Mouse (Mus musculus): ENCODE measurements around the gene Rabl3. TPM values are rescaled to one million over a fixed set of nuclear protein-coding genes. Genes with fewer than 3 reads are reported as not detected.
A peak's percentile ranks its signal among the peaks of the same experiment; 100 is the strongest.

The Rabl3 gene
- polyA plus RNA-seq, 1 experiment from 2014 or later = 14.9 TPM

- H3K27ac ChIP-seq (ENCODE audit: low read depth) = peak overlapping the region; percentile 94
- peak overlapping the region; percentile 62 for H3K9ac ChIP-seq (replicated peaks)
- H3K4me3 ChIP-seq (ENCODE audit: low read depth, low read length) = peak overlapping the region; percentile 47
- H3K4me1 ChIP-seq (ENCODE audit: insufficient read depth) = peaks cover 3% of the 10 kb centered on the region
- no peaks in the 10 kb centered on the region for H3K27me3 ChIP-seq (ENCODE audit: insufficient read depth, low read length)
- TF ChIP-seq EP300 (IDR thresholded peaks at IDR 0.05; ENCODE audit: low read depth) (no peak), CTCF (IDR thresholded peaks at IDR 0.05; ENCODE audit: low read depth) (no peak)
- H3K9me3 ChIP-seq (ENCODE audit: low read length) = no peaks in the 10 kb centered on the region
- 49% methylated on average over 3 of the region's 3 CpGs for WGBS (ENCODE audit: insufficient replicate concordance)
- H3K36me3 ChIP-seq (replicated peaks; ENCODE audit: insufficient read depth, low read length) = no peaks in the 10 kb centered on the region; the same call in 1 of the 2 replicates
- H3K4me2 ChIP-seq (ENCODE audit: low read depth, low read length) = peak overlapping the region; percentile 66
- DNase-seq (no peak), ATAC-seq (no peak)
These were observed 42.2 kb downstream of the Rabl3 start for GRCm38 (mm10) chr16:37581901-37582300.

DNA sequence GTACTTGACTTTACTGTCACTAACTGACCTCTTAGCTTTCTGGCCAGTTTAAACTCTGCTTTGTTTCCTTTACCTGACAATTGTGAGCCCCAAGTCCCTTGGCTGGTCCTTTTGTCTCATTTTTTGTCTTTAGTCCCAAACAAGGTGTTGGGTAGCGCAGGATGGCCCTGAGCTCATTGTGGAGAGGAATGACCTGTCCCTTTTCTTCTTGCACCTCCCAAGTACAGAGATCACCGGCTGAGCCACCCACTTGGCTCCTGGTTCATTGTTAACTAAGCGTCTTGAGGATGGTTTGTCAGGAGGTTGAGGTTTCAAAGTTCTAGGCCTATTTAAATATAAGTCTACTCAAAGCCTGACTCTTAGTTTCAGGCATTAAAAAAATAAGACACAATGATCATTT lies 43.6 kb downstream of the Rabl3 start:
- Histone ChIP-seq H3K27me3 (ENCODE audit: insufficient read depth, low read length) (no peaks in the 10 kb centered on the region), H3K27ac (ENCODE audit: low read depth) (peak overlapping the region; percentile 94), H3K9ac (replicated peaks) (peak overlapping the region; percentile 10; the same call in 1 of the 2 replicates), H3K4me1 (ENCODE audit: insufficient read depth) (peaks cover 3% of the 10 kb centered on the region), H3K36me3 (replicated peaks; ENCODE audit: insufficient read depth, low read length) (no peaks in the 10 kb centered on the region; the same call in 1 of the 2 replicates), H3K4me2 (ENCODE audit: low read depth, low read length) (peak overlapping the region; percentile 66), H3K9me3 (ENCODE audit: low read length) (no peaks in the 10 kb centered on the region), H3K4me3 (ENCODE audit: low read depth, low read length) (no peak overlapping the region)
- no peak for TF ChIP-seq EP300 (IDR thresholded peaks at IDR 0.05; ENCODE audit: low read depth)
- TF ChIP-seq CTCF (IDR thresholded peaks at IDR 0.05; ENCODE audit: low read depth) = no peak
- WGBS (ENCODE audit: insufficient replicate concordance) = 71% methylated on average over 3 of the region's 3 CpGs
- DNase-seq = no peak
- no peak for ATAC-seq

DNA sequence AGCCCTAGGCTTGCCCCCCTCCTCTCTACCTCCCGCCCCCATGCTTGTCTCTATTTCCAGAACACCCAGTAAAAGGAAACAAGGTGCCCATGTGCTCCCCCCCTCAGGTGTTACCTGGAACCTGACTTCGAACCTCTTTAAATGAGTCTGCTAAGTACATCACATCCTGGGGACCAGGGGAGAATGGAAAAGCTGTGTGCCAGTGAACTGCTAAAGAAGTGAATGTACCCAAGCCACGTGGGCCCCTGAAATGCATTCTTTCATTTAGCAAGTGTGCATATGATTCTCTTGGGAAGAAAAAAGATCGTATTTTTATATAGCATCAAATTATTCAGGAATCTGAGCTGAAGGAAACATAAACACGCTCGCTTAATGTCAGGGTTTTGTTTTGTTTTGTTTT lies 44.1 kb downstream of the Rabl3 start:
- Histone ChIP-seq H3K4me3 (ENCODE audit: low read depth, low read length) (peak overlapping the region; percentile 30), H3K27ac (ENCODE audit: low read depth) (peak overlapping the region; percentile 94), H3K36me3 (replicated peaks; ENCODE audit: insufficient read depth, low read length) (no peaks in the 10 kb centered on the region; the same call in 1 of the 2 replicates), H3K4me1 (ENCODE audit: insufficient read depth) (no peaks in the 10 kb centered on the region; the same call in 1 of the 2 replicates), H3K27me3 (ENCODE audit: insufficient read depth, low read length) (no peaks in the 10 kb centered on the region), H3K4me2 (ENCODE audit: low read depth, low read length) (peak overlapping the region; percentile 66), H3K9me3 (ENCODE audit: low read length) (no peaks in the 10 kb centered on the region), H3K9ac (replicated peaks) (peak overlapping the region; percentile 57)
- no peak for DNase-seq
- TF ChIP-seq CTCF (IDR thresholded peaks at IDR 0.05; ENCODE audit: low read depth) (no peak), EP300 (IDR thresholded peaks at IDR 0.05; ENCODE audit: low read depth) (no peak)
- 47% methylated on average over 6 of the region's 6 CpGs for WGBS (ENCODE audit: insufficient replicate concordance)
- no peak for ATAC-seq

- Histone ChIP-seq H3K27me3 (ENCODE audit: insufficient read depth, low read length) (no peaks in the 10 kb centered on the region), H3K27ac (ENCODE audit: low read depth) (peak overlapping the region; percentile 94), H3K9me3 (ENCODE audit: low read length) (no peaks in the 10 kb centered on the region), H3K4me1 (ENCODE audit: insufficient read depth) (no peaks in the 10 kb centered on the region; the same call in 1 of the 2 replicates), H3K4me2 (ENCODE audit: low read depth, low read length) (peak overlapping the region; percentile 66), H3K36me3 (replicated peaks; ENCODE audit: insufficient read depth, low read length) (no peaks in the 10 kb centered on the region; the same call in 1 of the 2 replicates), H3K9ac (replicated peaks) (peak overlapping the region; percentile 57), H3K4me3 (ENCODE audit: low read depth, low read length) (peak overlapping the region; percentile 30)
- TF ChIP-seq CTCF (IDR thresholded peaks at IDR 0.05; ENCODE audit: low read depth) = no peak
- no peak for TF ChIP-seq EP300 (IDR thresholded peaks at IDR 0.05; ENCODE audit: low read depth)
- peak; percentile 75 for ATAC-seq
- 6% methylated on average over 25 of the region's 25 CpGs for WGBS (ENCODE audit: insufficient replicate concordance)
- DNase-seq = peak; percentile 64
These were observed 44.7 kb downstream of the Rabl3 start for GRCm38 (mm10) chr16:37584218-37585035.

- 57% methylated on average over 8 of the region's 8 CpGs for WGBS (ENCODE audit: insufficient replicate concordance)
- Histone ChIP-seq H3K27me3 (ENCODE audit: insufficient read depth, low read length) (no peaks in the 10 kb centered on the region), H3K9ac (replicated peaks) (no peak overlapping the region; the same call in 1 of the 2 replicates), H3K36me3 (replicated peaks; ENCODE audit: insufficient read depth, low read length) (no peaks in the 10 kb centered on the region; the same call in 1 of the 2 replicates), H3K27ac (ENCODE audit: low read depth) (no peak overlapping the region; the same call in 1 of the 2 replicates), H3K4me2 (ENCODE audit: low read depth, low read length) (peak overlapping the region; percentile 66), H3K4me1 (ENCODE audit: insufficient read depth) (no peaks in the 10 kb centered on the region; the same call in 1 of the 2 replicates), H3K4me3 (ENCODE audit: low read depth, low read length) (0 out of 2 replicates have a peak overlapping the region, but pooled peaks have one; percentile 30), H3K9me3 (ENCODE audit: low read length) (no peaks in the 10 kb centered on the region)
- TF ChIP-seq EP300 (IDR thresholded peaks at IDR 0.05; ENCODE audit: low read depth) (no peak), CTCF (IDR thresholded peaks at IDR 0.05; ENCODE audit: low read depth) (no peak)
- DNase-seq (no peak), ATAC-seq (no peak)
These were observed 45.5 kb downstream of the Rabl3 start for GRCm38 (mm10) chr16:37585129-37585563.

GRCm38 (mm10) chr16:37590921-37591320 lies 51.2 kb downstream of the Rabl3 start:
- no peaks in the 10 kb centered on the region for H3K9me3 ChIP-seq (ENCODE audit: low read length)
- no peak overlapping the region for H3K27ac ChIP-seq (ENCODE audit: low read depth)
- no peaks in the 10 kb centered on the region for H3K27me3 ChIP-seq (ENCODE audit: insufficient read depth, low read length)
- ATAC-seq (no peak), DNase-seq (no peak)
- H3K4me1 ChIP-seq (ENCODE audit: insufficient read depth) = no peaks in the 10 kb centered on the region
- TF ChIP-seq EP300 (IDR thresholded peaks at IDR 0.05; ENCODE audit: low read depth) (no peak), CTCF (IDR thresholded peaks at IDR 0.05; ENCODE audit: low read depth) (no peak)
- H3K4me2 ChIP-seq (ENCODE audit: low read depth, low read length) = no peak overlapping the region
- H3K9ac ChIP-seq (replicated peaks) = no peak overlapping the region
- H3K36me3 ChIP-seq (replicated peaks; ENCODE audit: insufficient read depth, low read length) = peaks cover 5% of the 10 kb centered on the region; the same call in 1 of the 2 replicates
- WGBS (ENCODE audit: insufficient replicate concordance) = 83% methylated on average over 3 of the region's 3 CpGs
- no peak overlapping the region for H3K4me3 ChIP-seq (ENCODE audit: low read depth, low read length)
